Mouse (Mus musculus) heart, embryonic 13.5 days (tissue): ENCODE data around the gene Mpc2. TPM values are rescaled to one million over a fixed set of nuclear protein-coding genes. Genes with fewer than 3 reads are reported as not detected.

Experiments
- ATAC-seq: fragments of 200-750 bp; cut with Nextera tagmentation; 2 replicates; pipeline ENCODE4 v1.8.0; 2017; ENCODE audit warnings: moderate TSS enrichment; ENCODE audit not compliant: insufficient number of reproducible peaks, low FRiP score, low TSS enrichment; ENCODE audit errors: extremely low read depth
- H3K27ac ChIP-seq: fragments of 300-500 bp; sonication (generic); replicated peaks from 2 replicates; pipeline ENCODE4 v1.5.1; 2015; ENCODE audit warnings: moderate library complexity, mild to moderate bottlenecking, inconsistent platforms
- H3K27me3 ChIP-seq: fragments of 300-500 bp; sonication (generic); replicated peaks from 2 replicates; pipeline ENCODE4 v1.6.1; 2015; ENCODE audit warnings: mild to moderate bottlenecking, inconsistent platforms
- H3K36me3 ChIP-seq: fragments of 300-500 bp; sonication (generic); 2 replicates; pipeline ENCODE4 v1.6.1; 2015; ENCODE audit warnings: mild to moderate bottlenecking, inconsistent platforms
- H3K4me1 ChIP-seq: fragments of 300-500 bp; sonication (generic); 2 replicates; pipeline ENCODE4 v1.6.1; 2015; ENCODE audit warnings: inconsistent platforms
- H3K4me2 ChIP-seq: fragments of 300-500 bp; sonication (generic); 2 replicates; pipeline ENCODE4 v1.6.1; 2015; ENCODE audit warnings: inconsistent platforms, mild to moderate bottlenecking, moderate library complexity
- H3K4me3 ChIP-seq: fragments of 300-500 bp; sonication (generic); 2 replicates; pipeline ENCODE4 v1.5.1; 2015; ENCODE audit warnings: moderate library complexity, mild to moderate bottlenecking, inconsistent platforms
- H3K9ac ChIP-seq: fragments of 300-500 bp; sonication (generic); 2 replicates; pipeline ENCODE4 v1.6.1; 2015; ENCODE audit warnings: inconsistent platforms, mild to moderate bottlenecking, moderate library complexity
- H3K9me3 ChIP-seq: fragments of 300-500 bp; sonication (generic); 2 replicates; pipeline ENCODE4 v1.6.1; 2016; ENCODE audit warnings: inconsistent platforms
- WGBS: fragments of 180-500 bp; shearing (Covaris S2); methylation state at CpG from one replicate; pipeline ENCODE4 v1.1.7; 2015; ENCODE audit warnings: mixed read lengths; 5-methylcytosine and 5-hydroxymethylcytosine counted together
- polyA plus RNA-seq: library from polyadenylated mRNA; unstranded; fragments of >200 nt; fragmentation: Nextera tagmentation; extraction: Ambion mirVana; gene quantifications from 2 replicates; pipeline ENCODE4 v1.2.1, GENCODE M21; 2015

The Mpc2 gene
- polyA plus RNA-seq, 1 experiment from 2014 or later = 223 TPM

DNA sequence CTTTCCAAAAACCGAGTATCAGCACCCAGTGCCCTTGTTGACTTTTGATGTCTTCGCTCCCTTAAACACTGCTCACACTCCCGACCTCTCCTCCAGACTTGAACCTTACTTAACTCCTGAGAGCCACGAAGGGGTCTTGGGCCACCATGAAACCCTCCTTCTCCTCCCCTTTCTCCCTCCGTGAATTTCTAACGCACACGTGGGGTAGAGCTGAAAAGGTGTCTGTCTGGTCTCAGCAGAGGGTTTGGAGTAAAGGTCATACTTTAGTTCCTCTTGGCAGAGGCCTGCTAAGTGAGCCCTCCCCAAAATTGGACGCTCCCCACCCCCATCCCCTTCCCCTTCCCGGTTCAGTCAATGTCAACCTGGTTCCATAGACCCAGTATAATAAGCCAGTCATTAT lies 1.2 kb downstream of the Mpc2 start:
- peak overlapping the region; percentile 82 for H3K4me2 ChIP-seq
- H3K27me3 ChIP-seq = no peaks in the 10 kb centered on the region
- no peaks in the 10 kb centered on the region for H3K36me3 ChIP-seq
- peak overlapping the region; percentile 92 for H3K9ac ChIP-seq
- H3K4me1 ChIP-seq = peaks cover 26% of the 10 kb centered on the region
- H3K27ac ChIP-seq = peak overlapping the region; percentile 99
- 1% methylated on average over 9 of the region's 9 CpGs for WGBS
- no peak for ATAC-seq
- peak overlapping the region; percentile 96 for H3K4me3 ChIP-seq
- H3K9me3 ChIP-seq = no peaks in the 10 kb centered on the region

- Histone ChIP-seq H3K4me3 (no peak overlapping the region), H3K9ac (no peak overlapping the region), H3K4me1 (peaks cover 25% of the 10 kb centered on the region), H3K27me3 (no peaks in the 10 kb centered on the region), H3K4me2 (peak overlapping the region; percentile 28), H3K36me3 (no peaks in the 10 kb centered on the region), H3K9me3 (no peaks in the 10 kb centered on the region), H3K27ac (no peak overlapping the region)
- WGBS = 76% methylated on average over 1 of the region's 1 CpGs
- ATAC-seq = no peak
Observed at GRCm38 (mm10) chr1:165462861-165463260, 2.4 kb downstream of the Mpc2 start.

DNA sequence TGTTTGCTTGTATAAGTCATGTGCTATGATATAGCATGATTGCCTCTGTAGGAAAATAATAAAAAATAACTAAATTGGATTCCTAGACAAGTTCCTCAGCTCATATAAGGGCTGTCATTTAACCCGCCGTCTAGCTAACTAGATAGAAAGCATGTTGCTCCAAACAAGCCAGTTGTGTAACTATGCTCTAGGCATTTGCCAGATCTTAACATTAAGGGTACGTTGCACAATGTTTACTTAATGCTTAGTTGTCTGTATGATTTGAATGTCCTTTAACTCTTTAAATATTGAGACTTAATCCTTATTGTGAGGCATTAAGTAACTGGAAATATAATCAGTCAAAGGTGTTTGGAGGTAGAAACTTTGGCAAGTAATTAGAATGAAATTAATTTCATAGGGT lies 4.1 kb downstream of the Mpc2 start:
- H3K4me3 ChIP-seq = no peak overlapping the region
- 89% methylated on average over 3 of the region's 3 CpGs for WGBS
- no peak overlapping the region for H3K9ac ChIP-seq
- H3K27ac ChIP-seq = no peak overlapping the region
- H3K36me3 ChIP-seq = no peaks in the 10 kb centered on the region
- H3K4me1 ChIP-seq = peaks cover 17% of the 10 kb centered on the region
- ATAC-seq = no peak
- H3K4me2 ChIP-seq = no peak overlapping the region
- no peaks in the 10 kb centered on the region for H3K27me3 ChIP-seq
- H3K9me3 ChIP-seq = no peaks in the 10 kb centered on the region

DNA sequence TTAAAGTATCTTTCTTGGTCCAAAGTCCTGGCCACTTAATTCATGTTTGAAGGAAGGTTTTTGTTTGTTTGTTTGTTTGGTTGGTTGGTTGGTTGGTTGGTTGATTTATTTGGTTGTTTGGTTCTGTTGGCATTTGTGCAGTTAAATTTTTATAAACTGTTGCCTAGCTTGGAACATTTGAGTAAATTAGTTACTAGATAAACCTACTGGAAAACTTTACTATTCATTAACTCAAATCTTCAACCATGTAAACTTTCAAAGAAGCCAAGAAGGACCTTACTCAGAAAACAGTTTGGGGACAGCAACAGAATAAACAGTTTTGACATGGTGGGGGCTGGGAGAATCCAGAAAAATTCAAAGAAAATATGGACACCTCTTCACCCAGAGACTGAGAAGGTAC lies 8.5 kb downstream of the Mpc2 start:
- Histone ChIP-seq H3K27ac (no peak overlapping the region), H3K4me2 (no peak overlapping the region), H3K36me3 (no peaks in the 10 kb centered on the region), H3K9me3 (no peaks in the 10 kb centered on the region), H3K4me3 (no peak overlapping the region), H3K9ac (no peak overlapping the region), H3K27me3 (no peaks in the 10 kb centered on the region), H3K4me1 (peaks cover 14% of the 10 kb centered on the region)
- no peak for ATAC-seq

DNA sequence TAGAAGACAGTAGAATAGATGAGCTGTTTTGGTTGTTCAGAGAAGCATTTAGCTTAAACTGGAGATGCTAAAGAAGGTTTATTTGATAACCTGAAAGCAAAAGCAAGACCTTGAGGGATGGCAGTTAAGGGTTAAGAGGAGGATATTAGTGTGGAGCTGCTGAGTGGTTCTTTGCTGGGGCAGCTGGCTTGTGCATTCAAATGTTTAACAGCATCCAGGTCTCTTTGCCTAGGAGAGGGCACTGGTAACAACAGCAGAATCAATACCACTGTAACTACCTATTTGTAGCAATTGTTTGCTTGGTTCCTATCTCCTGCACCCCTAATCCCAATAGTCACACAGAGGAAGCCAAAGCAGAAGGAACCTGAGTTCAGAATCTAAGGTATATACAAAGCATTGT lies 9.3 kb downstream of the Mpc2 start:
- Histone ChIP-seq H3K4me2 (no peak overlapping the region), H3K27me3 (no peaks in the 10 kb centered on the region), H3K9ac (no peak overlapping the region), H3K4me3 (no peak overlapping the region), H3K27ac (no peak overlapping the region), H3K9me3 (no peaks in the 10 kb centered on the region), H3K4me1 (peaks cover 14% of the 10 kb centered on the region), H3K36me3 (no peaks in the 10 kb centered on the region)
- ATAC-seq = no peak

GRCm38 (mm10) chr1:165471490-165471889 lies 11.1 kb downstream of the Mpc2 start:
- H3K27ac ChIP-seq = no peak overlapping the region
- H3K4me3 ChIP-seq = no peak overlapping the region
- H3K4me1 ChIP-seq = peaks cover 14% of the 10 kb centered on the region
- no peak overlapping the region for H3K4me2 ChIP-seq
- no peak overlapping the region for H3K9ac ChIP-seq
- 71% methylated on average over 1 of the region's 1 CpGs for WGBS
- 0 out of 2 replicates have a peak, but pooled peaks cover 3% of the 10 kb centered on the region for H3K36me3 ChIP-seq
- no peaks in the 10 kb centered on the region for H3K9me3 ChIP-seq
- no peaks in the 10 kb centered on the region for H3K27me3 ChIP-seq
- ATAC-seq = no peak

DNA sequence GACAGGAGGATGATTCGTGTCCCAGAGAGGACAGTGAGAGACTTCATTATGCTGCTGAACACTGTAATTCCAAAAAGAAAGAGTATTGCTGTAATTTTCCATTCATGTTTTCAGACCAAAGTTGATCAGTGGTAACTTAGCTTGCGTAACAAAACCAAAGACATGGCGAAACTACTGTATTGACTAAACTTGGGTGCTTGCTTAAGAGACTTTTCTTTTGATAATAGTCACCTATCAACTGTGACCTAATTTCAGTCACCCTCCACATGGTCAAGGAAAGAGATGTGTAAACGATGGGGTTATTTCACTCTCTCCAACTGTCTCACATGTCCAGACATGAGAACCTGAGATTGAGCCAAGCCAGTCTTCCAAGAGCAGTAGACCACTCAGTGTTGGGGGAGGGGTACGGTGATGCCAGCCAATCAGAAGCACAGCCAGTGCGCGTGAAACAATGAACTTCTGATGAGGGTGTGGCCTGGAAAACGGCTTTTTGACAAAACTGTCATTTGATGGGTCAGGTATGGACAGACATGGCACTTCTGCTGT lies 24.3 kb downstream of the Mpc2 start, which contains the start of gene Adcy10:
Gene Adcy10, plus strand, starts transcription at position 496 of the 546 bp plus-strand sequence.
- Histone ChIP-seq H3K36me3 (peaks cover 42% of the 10 kb centered on the region), H3K27me3 (no peaks in the 10 kb centered on the region), H3K4me2 (no peak within 1 kb of the TSS), H3K4me1 (no peaks in the 10 kb centered on the region), H3K4me3 (no peak within 1 kb of the TSS), H3K9ac (no peak within 1 kb of the TSS), H3K9me3 (no peaks in the 10 kb centered on the region), H3K27ac (no peak within 1 kb of the TSS)
- no peak for ATAC-seq
- 89% methylated on average over 8 of the region's 8 CpGs for WGBS

DNA sequence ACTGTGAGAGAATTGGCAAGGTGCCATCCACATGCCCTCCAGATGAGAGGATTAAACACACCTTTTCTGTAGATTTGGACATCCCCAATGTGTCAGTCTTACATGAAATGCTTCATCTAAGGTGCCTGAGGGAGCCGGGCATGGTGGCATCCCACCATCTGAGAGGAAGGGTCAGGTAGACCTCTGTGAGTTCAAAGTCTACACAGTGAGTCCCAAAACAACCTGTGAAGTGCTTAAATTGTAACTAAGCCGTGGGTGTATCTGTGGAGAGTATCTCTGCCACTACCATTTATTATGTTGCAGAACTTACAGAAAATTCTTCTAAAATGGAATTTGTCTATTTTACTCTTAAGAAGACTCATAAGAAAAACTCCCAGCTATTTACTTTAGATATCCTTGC lies 25.7 kb downstream of the Mpc2 start:
- H3K36me3 ChIP-seq = peaks cover 30% of the 10 kb centered on the region
- no peak overlapping the region for H3K4me3 ChIP-seq
- no peaks in the 10 kb centered on the region for H3K9me3 ChIP-seq
- H3K9ac ChIP-seq = no peak overlapping the region
- H3K27me3 ChIP-seq = no peaks in the 10 kb centered on the region
- no peaks in the 10 kb centered on the region for H3K4me1 ChIP-seq
- no peak overlapping the region for H3K4me2 ChIP-seq
- ATAC-seq = no peak
- H3K27ac ChIP-seq = no peak overlapping the region
- WGBS = 87% methylated on average over 2 of the region's 2 CpGs

DNA sequence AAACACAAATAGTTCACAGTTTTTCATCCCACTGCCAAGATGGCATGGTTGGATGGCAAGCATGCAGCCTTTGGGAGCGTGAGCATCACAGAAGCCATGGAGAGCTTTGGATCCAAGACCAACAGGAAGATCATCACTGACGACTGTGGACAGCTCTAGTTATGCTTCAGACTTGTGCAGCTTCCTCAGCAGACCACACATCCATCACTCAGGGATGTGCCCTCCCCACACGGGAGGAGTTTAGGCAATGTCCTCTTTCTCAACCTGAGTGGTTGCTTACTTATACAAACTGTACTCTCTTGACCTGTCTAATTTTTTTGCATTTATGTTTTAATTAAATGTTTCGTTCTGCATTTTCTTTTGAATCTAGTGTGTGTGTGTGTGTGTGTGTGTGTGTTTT lies 28.8 kb downstream of the Mpc2 start:
- Histone ChIP-seq H3K4me3 (no peak overlapping the region), H3K36me3 (peaks cover 5% of the 10 kb centered on the region; the same call in 1 of the 2 replicates), H3K9me3 (no peaks in the 10 kb centered on the region), H3K27ac (no peak overlapping the region), H3K4me1 (no peaks in the 10 kb centered on the region), H3K4me2 (no peak overlapping the region), H3K27me3 (no peaks in the 10 kb centered on the region), H3K9ac (no peak overlapping the region)
- 75% methylated on average over 4 of the region's 4 CpGs for WGBS
- no peak for ATAC-seq

DNA sequence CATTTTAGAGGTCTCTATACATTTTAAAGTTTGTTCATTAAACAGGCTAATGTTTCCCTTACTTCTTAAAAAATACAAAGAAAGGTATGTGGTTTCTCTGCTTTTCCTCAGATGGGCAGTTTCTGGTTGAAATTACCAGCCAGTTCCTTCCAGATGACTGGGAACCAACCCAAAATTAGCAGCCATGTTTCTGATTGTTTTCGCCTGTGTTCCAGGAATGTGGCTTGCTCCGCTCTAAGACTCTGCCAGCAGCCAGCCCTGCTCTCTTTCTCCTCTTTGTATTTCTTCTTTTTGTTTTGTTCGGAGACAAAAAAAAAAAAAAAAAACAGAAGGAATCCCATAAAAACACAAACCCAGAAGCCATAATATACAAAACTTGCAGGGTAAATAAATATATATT lies 38.4 kb downstream of the Mpc2 start:
- 41% methylated on average over 3 of the region's 3 CpGs for WGBS
- Histone ChIP-seq H3K4me3 (no peak overlapping the region), H3K27ac (no peak overlapping the region), H3K36me3 (no peaks in the 10 kb centered on the region), H3K9ac (no peak overlapping the region), H3K27me3 (no peaks in the 10 kb centered on the region), H3K9me3 (no peaks in the 10 kb centered on the region), H3K4me2 (no peak overlapping the region), H3K4me1 (peaks cover 9% of the 10 kb centered on the region; the same call in 1 of the 2 replicates)
- no peak for ATAC-seq

DNA sequence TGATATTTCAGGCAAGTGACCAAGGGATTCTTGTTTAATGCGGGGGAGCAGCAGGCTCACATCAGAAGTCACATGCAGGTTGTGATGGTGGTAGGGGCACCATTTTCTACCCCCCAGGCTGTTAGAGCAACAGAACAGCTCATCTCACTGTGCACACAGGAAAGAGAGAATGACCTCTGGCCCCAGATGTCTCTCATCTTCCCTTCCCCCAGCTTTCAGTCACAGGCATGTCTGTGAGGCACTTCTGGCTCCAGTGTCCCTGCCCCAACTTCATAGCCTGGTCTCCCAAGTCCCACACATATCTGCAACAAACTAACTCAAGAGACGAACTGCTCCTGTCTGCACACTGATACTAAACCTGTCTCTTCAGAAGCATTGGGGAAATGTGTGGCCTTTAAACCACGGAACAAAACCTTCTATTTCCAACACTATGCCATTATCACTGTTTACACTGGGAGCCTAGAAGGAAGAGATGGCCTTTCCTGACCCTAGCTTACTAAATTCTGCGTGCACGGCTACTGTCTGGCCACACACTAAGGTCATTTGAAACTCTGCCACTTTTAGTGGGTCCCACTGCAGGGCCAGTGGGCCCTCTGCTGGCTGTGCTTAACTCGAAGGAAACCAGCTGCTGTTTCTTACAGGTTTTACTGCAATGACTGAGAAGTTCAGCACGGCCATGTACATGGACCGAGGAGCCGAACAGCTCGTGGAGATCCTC lies 43.0 kb downstream of the Mpc2 start:
- ATAC-seq = no peak
- H3K4me3 ChIP-seq = no peak overlapping the region
- H3K9ac ChIP-seq = no peak overlapping the region
- H3K9me3 ChIP-seq = no peaks in the 10 kb centered on the region
- no peaks in the 10 kb centered on the region for H3K36me3 ChIP-seq
- whole genome bisulfite sequencing = 27% methylated on average over 10 of the region's 10 CpGs
- peak overlapping the region; percentile 24; the same call in 1 of the 2 replicates for H3K4me2 ChIP-seq
- H3K27me3 ChIP-seq = no peaks in the 10 kb centered on the region
- peaks cover 12% of the 10 kb centered on the region; the same call in 1 of the 2 replicates for H3K4me1 ChIP-seq
- no peak overlapping the region for H3K27ac ChIP-seq

- Histone ChIP-seq H3K4me2 (no peak overlapping the region), H3K4me1 (peaks cover 12% of the 10 kb centered on the region; the same call in 1 of the 2 replicates), H3K9me3 (no peaks in the 10 kb centered on the region), H3K4me3 (no peak overlapping the region), H3K36me3 (no peaks in the 10 kb centered on the region), H3K27ac (no peak overlapping the region), H3K27me3 (no peaks in the 10 kb centered on the region), H3K9ac (no peak overlapping the region)
- no peak for ATAC-seq
- WGBS = 82% methylated on average over 6 of the region's 6 CpGs
Observed at GRCm38 (mm10) chr1:165506303-165506702, 45.9 kb downstream of the Mpc2 start.
